Mouse (Mus musculus): ENCODE measurements at regions not wholly inside any gene's neighbourhood (a gene's known extent, or its start where the extent isn't known, plus 50 kb on each side); places are given as distances from the start of the nearest gene placed in this dataset.

- Histone ChIP-seq H3K36me3 (ENCODE audit: control insufficient read depth, insufficient read depth, low read length) (no peaks in the 10 kb centered on the region), H3K4me1 (replicated peaks; ENCODE audit: control insufficient read depth, insufficient read depth, low read length) (no peaks in the 10 kb centered on the region), H3K4me3 (ENCODE audit: control insufficient read depth, insufficient read depth, low read length) (no peak overlapping the region), H3K27ac (ENCODE audit: control insufficient read depth, insufficient read depth, low read length) (no peak overlapping the region), H3K27me3 (ENCODE audit: control insufficient read depth, insufficient read depth, low read length) (no peaks in the 10 kb centered on the region)
- WGBS, result 86% methylated on average over 2 of the region's 2 CpGs
- no peak for DNase-seq
- TF ChIP-seq CTCF (IDR thresholded peaks at IDR 0.05; ENCODE audit: borderline replicate concordance, control insufficient read depth, extremely low read depth, insufficient read depth, low read length, poor library complexity) (no peak), POLR2A (IDR thresholded peaks at IDR 0.05; ENCODE audit: control insufficient read depth, extremely low read depth, insufficient read depth, low read length, poor library complexity) (no peak)
Measured at GRCm38 (mm10) chr2:79009791-79010190, 141.9 kb downstream of the Ube2e3 start.

GRCm38 (mm10) chr2:79010273-79010672 is 142.3 kb downstream of the Ube2e3 start:
- Histone ChIP-seq H3K4me3 (ENCODE audit: control insufficient read depth, insufficient read depth, low read length) (no peak overlapping the region), H3K36me3 (ENCODE audit: control insufficient read depth, insufficient read depth, low read length) (no peaks in the 10 kb centered on the region), H3K27ac (ENCODE audit: control insufficient read depth, insufficient read depth, low read length) (no peak overlapping the region), H3K27me3 (ENCODE audit: control insufficient read depth, insufficient read depth, low read length) (no peaks in the 10 kb centered on the region), H3K4me1 (replicated peaks; ENCODE audit: control insufficient read depth, insufficient read depth, low read length) (no peaks in the 10 kb centered on the region)
- no peak for DNase-seq
- 91% methylated on average over 2 of the region's 2 CpGs for WGBS
- TF ChIP-seq CTCF (IDR thresholded peaks at IDR 0.05; ENCODE audit: borderline replicate concordance, control insufficient read depth, extremely low read depth, insufficient read depth, low read length, poor library complexity) (no peak), POLR2A (IDR thresholded peaks at IDR 0.05; ENCODE audit: control insufficient read depth, extremely low read depth, insufficient read depth, low read length, poor library complexity) (no peak)

- Histone ChIP-seq H3K4me1 (replicated peaks; ENCODE audit: control insufficient read depth, insufficient read depth, low read length) (no peaks in the 10 kb centered on the region), H3K27ac (ENCODE audit: control insufficient read depth, insufficient read depth, low read length) (no peak overlapping the region), H3K4me3 (ENCODE audit: control insufficient read depth, insufficient read depth, low read length) (no peak overlapping the region), H3K27me3 (ENCODE audit: control insufficient read depth, insufficient read depth, low read length) (no peaks in the 10 kb centered on the region), H3K36me3 (ENCODE audit: control insufficient read depth, insufficient read depth, low read length) (no peaks in the 10 kb centered on the region)
- DNase-seq, result no peak
- 88% methylated on average over 4 of the region's 4 CpGs for WGBS
- TF ChIP-seq CTCF (IDR thresholded peaks at IDR 0.05; ENCODE audit: borderline replicate concordance, control insufficient read depth, extremely low read depth, insufficient read depth, low read length, poor library complexity) (no peak), POLR2A (IDR thresholded peaks at IDR 0.05; ENCODE audit: control insufficient read depth, extremely low read depth, insufficient read depth, low read length, poor library complexity) (no peak)
Measured at GRCm38 (mm10) chr2:79018732-79019423, 151.0 kb downstream of the Ube2e3 start.

GRCm38 (mm10) chr2:79022954-79023353 is 155.0 kb downstream of the Ube2e3 start:
- Histone ChIP-seq H3K27ac (ENCODE audit: control insufficient read depth, insufficient read depth, low read length) (no peak overlapping the region), H3K27me3 (ENCODE audit: control insufficient read depth, insufficient read depth, low read length) (no peaks in the 10 kb centered on the region), H3K36me3 (ENCODE audit: control insufficient read depth, insufficient read depth, low read length) (no peaks in the 10 kb centered on the region), H3K4me3 (ENCODE audit: control insufficient read depth, insufficient read depth, low read length) (no peak overlapping the region), H3K4me1 (replicated peaks; ENCODE audit: control insufficient read depth, insufficient read depth, low read length) (no peaks in the 10 kb centered on the region)
- TF ChIP-seq POLR2A (IDR thresholded peaks at IDR 0.05; ENCODE audit: control insufficient read depth, extremely low read depth, insufficient read depth, low read length, poor library complexity), result no peak
- TF ChIP-seq CTCF (IDR thresholded peaks at IDR 0.05; ENCODE audit: borderline replicate concordance, control insufficient read depth, extremely low read depth, insufficient read depth, low read length, poor library complexity), result no peak
- 97% methylated on average over 2 of the region's 2 CpGs for whole genome bisulfite sequencing
- DNase-seq, result no peak

- H3K36me3 ChIP-seq (ENCODE audit: control insufficient read depth, insufficient read depth, low read length), result no peaks in the 10 kb centered on the region
- TF ChIP-seq POLR2A (IDR thresholded peaks at IDR 0.05; ENCODE audit: control insufficient read depth, extremely low read depth, insufficient read depth, low read length, poor library complexity), result no peak
- no peak for TF ChIP-seq CTCF (IDR thresholded peaks at IDR 0.05; ENCODE audit: borderline replicate concordance, control insufficient read depth, extremely low read depth, insufficient read depth, low read length, poor library complexity)
- no peak for DNase-seq
- H3K27ac ChIP-seq (ENCODE audit: control insufficient read depth, insufficient read depth, low read length), result no peak overlapping the region
- H3K4me3 ChIP-seq (ENCODE audit: control insufficient read depth, insufficient read depth, low read length), result no peak overlapping the region
- no peaks in the 10 kb centered on the region for H3K27me3 ChIP-seq (ENCODE audit: control insufficient read depth, insufficient read depth, low read length)
- H3K4me1 ChIP-seq (replicated peaks; ENCODE audit: control insufficient read depth, insufficient read depth, low read length), result no peaks in the 10 kb centered on the region
- WGBS, result 96% methylated on average over 4 of the region's 4 CpGs
Measured at GRCm38 (mm10) chr2:79025678-79026077, 157.8 kb downstream of the Ube2e3 start.

- TF ChIP-seq CTCF (IDR thresholded peaks at IDR 0.05; ENCODE audit: borderline replicate concordance, control insufficient read depth, extremely low read depth, insufficient read depth, low read length, poor library complexity), result no peak
- DNase-seq, result no peak
Measured at GRCm38 (mm10) chr2:79030990-79031389, 163.1 kb downstream of the Ube2e3 start.

GRCm38 (mm10) chr2:79036296-79036695 is 168.4 kb downstream of the Ube2e3 start:
- no peak for DNase-seq
- Histone ChIP-seq H3K36me3 (ENCODE audit: control insufficient read depth, insufficient read depth, low read length) (no peaks in the 10 kb centered on the region), H3K4me3 (ENCODE audit: control insufficient read depth, insufficient read depth, low read length) (no peak overlapping the region), H3K4me1 (replicated peaks; ENCODE audit: control insufficient read depth, insufficient read depth, low read length) (no peaks in the 10 kb centered on the region), H3K27ac (ENCODE audit: control insufficient read depth, insufficient read depth, low read length) (no peak overlapping the region), H3K27me3 (ENCODE audit: control insufficient read depth, insufficient read depth, low read length) (no peaks in the 10 kb centered on the region)
- WGBS, result 72% methylated on average over 2 of the region's 2 CpGs
- TF ChIP-seq CTCF (IDR thresholded peaks at IDR 0.05; ENCODE audit: borderline replicate concordance, control insufficient read depth, extremely low read depth, insufficient read depth, low read length, poor library complexity) (no peak), POLR2A (IDR thresholded peaks at IDR 0.05; ENCODE audit: control insufficient read depth, extremely low read depth, insufficient read depth, low read length, poor library complexity) (no peak)

More at GRCm38 (mm10) chr2:79030990-79031389, 163.1 kb downstream of the Ube2e3 start:
- H3K4me3 ChIP-seq (ENCODE audit: control insufficient read depth, insufficient read depth, low read length), result no peak overlapping the region
- no peak overlapping the region for H3K27ac ChIP-seq (ENCODE audit: control insufficient read depth, insufficient read depth, low read length)
- H3K36me3 ChIP-seq (ENCODE audit: control insufficient read depth, insufficient read depth, low read length), result no peaks in the 10 kb centered on the region
- no peaks in the 10 kb centered on the region for H3K27me3 ChIP-seq (ENCODE audit: control insufficient read depth, insufficient read depth, low read length)
- no peaks in the 10 kb centered on the region for H3K4me1 ChIP-seq (replicated peaks; ENCODE audit: control insufficient read depth, insufficient read depth, low read length)
- WGBS, result 80% methylated on average over 1 of the region's 1 CpGs
